Mouse (Mus musculus) CH12F3 (cell line): Measurements from ENCODE around the gene Taar7b.

Experiments
- in situ Hi-C: fragments of 300-500 bp; cut with MboI; formaldehyde crosslinking; loops from 2 replicates; pipeline ENCODE4 v1.14.3; 2020; ENCODE audit warnings: low sequenced_read_pairs

Taar7b gene

GRCm38 (mm10) chr10:23999639-24000038, at the start of gene Taar7b:
Gene Taar7b, plus strand, starts transcription at chr10:23999939.
- in situ Hi-C loops, result no loop called here

- in situ Hi-C loops, result no loop called here
These were observed 48.0 kb upstream of the Taar7b start for GRCm38 (mm10) chr10:23951714-23952113.

- in situ Hi-C loops, result no loop called here
These were observed 40.7 kb upstream of the Taar7b start for GRCm38 (mm10) chr10:23959071-23959470.

- in situ Hi-C loops, result no loop called here
These were observed 39.3 kb upstream of the Taar7b start, which contains the start of gene Taar4 for GRCm38 (mm10) chr10:23960444-23960915. Gene Taar4, plus strand, starts transcription at chr10:23960494.

DNA sequence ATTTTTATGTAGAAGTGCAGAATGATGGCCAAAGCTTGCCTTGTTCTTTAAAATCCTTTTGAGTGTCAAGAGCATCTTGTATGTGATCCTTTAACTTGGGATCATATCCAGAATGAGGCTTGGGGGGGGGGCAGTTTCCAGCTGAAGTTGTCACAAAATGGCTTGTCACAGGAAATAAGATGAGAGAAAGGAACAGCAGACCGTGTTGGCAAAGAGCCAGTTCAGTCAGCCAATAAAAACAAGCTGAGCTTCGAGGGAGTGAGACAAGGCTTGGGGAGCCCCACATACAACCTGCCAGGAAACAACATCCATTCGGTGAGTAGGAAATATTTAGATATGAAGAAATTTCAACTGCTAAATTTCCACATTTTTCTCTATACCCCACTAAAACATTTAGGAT, 36.3 kb upstream of the Taar7b start:
- in situ Hi-C loops, result no loop called here

GRCm38 (mm10) chr10:23964921-23965610, 34.7 kb upstream of the Taar7b start:
- in situ Hi-C loops, result no loop called here

- in situ Hi-C loops, result no loop called here
These were observed 29.0 kb upstream of the Taar7b start, which contains the start of gene Taar5 for GRCm38 (mm10) chr10:23970656-23971165. Gene Taar5, plus strand, starts transcription at chr10:23970706.

GRCm38 (mm10) chr10:23971256-23971655, 28.5 kb upstream of the Taar7b start:
- in situ Hi-C loops, result no loop called here

- in situ Hi-C loops, result no loop called here
These were observed 21.8 kb upstream of the Taar7b start for GRCm38 (mm10) chr10:23977958-23978357.

- in situ Hi-C loops, result no loop called here
These were observed 20.6 kb upstream of the Taar7b start for GRCm38 (mm10) chr10:23978901-23979705.

GRCm38 (mm10) chr10:23985546-23985945, 14.2 kb upstream of the Taar7b start, which contains the start of gene Taar6:
Gene Taar6, minus strand, starts transcription at chr10:23985646.
- in situ Hi-C loops, result no loop called here

- in situ Hi-C loops, result no loop called here
These were observed 13.3 kb upstream of the Taar7b start for GRCm38 (mm10) chr10:23986419-23986818.

DNA sequence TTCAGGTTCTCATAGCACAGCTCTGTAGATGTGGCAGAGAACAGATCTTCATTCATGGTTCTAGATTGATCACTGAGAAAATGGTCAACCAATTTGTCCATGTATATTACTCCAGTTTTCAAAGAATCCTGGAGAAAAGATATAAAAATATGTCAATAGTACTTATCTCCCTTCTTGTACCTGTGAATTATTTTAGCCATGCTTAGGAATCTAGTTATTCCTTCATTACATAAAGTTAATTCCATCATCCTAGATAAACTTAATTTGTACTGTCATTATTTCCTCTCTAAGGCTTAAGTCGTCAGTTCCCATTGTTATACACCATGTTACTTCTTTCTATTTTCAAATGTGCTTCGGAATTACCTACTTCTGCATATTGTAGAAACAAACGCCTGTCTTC, 6.4 kb upstream of the Taar7b start, which contains the start of gene Taar7a:
Gene Taar7a, minus strand, starts transcription at position 101 of the 400 bp plus-strand sequence.
- in situ Hi-C loops, result no loop called here

DNA sequence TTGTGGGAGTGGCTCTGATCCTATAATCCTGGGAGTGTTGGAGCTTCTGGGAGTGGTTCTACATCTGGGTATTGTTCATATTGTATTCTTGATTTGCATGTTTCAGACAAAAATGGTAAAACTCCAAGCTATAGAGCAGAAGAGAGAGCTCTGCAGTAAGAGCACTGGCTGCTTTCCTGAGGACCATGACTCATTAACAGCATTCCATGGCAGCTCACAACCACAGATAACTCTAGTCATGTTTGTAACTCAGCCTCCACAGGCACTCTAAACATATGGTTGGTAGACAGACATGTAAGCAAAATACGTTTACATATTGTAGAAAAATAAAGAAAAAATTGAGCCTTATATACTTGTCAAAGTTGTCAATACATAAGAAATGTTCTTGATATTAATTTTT, 6.7 kb downstream of the Taar7b start:
- in situ Hi-C loops, result no loop called here

- in situ Hi-C loops, result no loop called here
These were observed 7.3 kb downstream of the Taar7b start for GRCm38 (mm10) chr10:24007034-24007433.

- in situ Hi-C loops, result no loop called here
These were observed 8.4 kb downstream of the Taar7b start for GRCm38 (mm10) chr10:24008143-24008542.

GRCm38 (mm10) chr10:24026922-24027321, 27.2 kb downstream of the Taar7b start, which contains the start of gene Taar7d:
Gene Taar7d, plus strand, starts transcription at chr10:24027222.
- in situ Hi-C loops, result no loop called here

GRCm38 (mm10) chr10:24031347-24031746, 31.6 kb downstream of the Taar7b start:
- in situ Hi-C loops, result no loop called here

DNA sequence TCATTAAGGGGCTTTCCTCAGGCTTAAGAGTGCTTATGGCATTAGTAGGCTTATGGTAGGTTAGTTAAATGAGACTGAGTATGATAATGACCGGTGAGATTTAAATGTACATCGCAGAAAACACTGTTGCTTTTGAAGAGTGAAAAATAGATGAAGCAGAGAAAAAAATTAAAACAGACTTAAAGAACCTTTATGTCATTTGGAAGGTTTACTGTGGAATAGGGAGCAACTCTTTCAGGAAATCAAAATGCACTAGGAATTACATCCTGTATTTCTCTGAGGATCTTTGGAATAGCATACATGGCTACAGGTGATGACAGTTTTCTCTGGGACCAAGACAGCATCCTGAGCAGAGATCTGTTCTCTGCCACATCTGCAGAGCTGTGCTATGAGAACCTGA, 37.6 kb downstream of the Taar7b start, which contains the start of gene Taar7e:
Gene Taar7e, plus strand, starts transcription at position 301 of the 400 bp plus-strand sequence.
- in situ Hi-C loops, result no loop called here

- in situ Hi-C loops, result no loop called here
These were observed 40.6 kb downstream of the Taar7b start for GRCm38 (mm10) chr10:24040120-24040869.

DNA sequence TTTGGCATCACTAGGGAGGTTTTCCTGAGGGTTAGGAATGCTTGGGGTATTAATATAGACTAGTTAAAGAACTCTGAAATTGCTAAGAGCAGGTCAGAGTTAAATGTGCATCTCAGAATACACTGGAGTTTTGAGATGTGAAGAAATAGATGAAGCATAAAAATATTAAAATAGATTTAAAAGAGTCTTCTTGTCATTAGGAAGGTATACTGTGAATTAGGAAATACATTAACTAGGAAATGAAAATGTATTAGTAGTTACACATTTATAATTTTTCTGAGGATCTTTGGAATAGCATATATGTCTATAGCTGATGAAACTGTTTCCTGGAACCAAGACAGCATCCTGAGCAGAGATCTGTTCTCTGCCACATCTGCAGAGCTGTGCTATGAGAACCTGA, 49.5 kb downstream of the Taar7b start, which contains the start of gene Taar7f:
Gene Taar7f, plus strand, starts transcription at position 301 of the 400 bp plus-strand sequence.
- in situ Hi-C loops, result no loop called here
